Mouse (Mus musculus) bone marrow, adult 2 months (tissue): ENCODE measurements at regions not wholly inside any gene's neighbourhood (a gene's known extent, or its start where the extent isn't known, plus 50 kb on each side); places are given as distances from the start of the nearest gene placed in this dataset.

ENCODE experiments used
- CTCF ChIP-seq: fragments of 200-500 bp; IDR thresholded peaks from 2 replicates; pipeline ENCODE4 v1.5.1; 2011; ENCODE audit warnings: low read length, control low read depth; ENCODE audit not compliant: control insufficient read depth, insufficient read depth
- POLR2A ChIP-seq: fragments of 200-500 bp; IDR thresholded peaks from 2 replicates; pipeline ENCODE4 v1.6.1; 2011; ENCODE audit warnings: low read depth, mild to moderate bottlenecking, control low read depth, low read length, borderline replicate concordance; ENCODE audit not compliant: control insufficient read depth

DNA sequence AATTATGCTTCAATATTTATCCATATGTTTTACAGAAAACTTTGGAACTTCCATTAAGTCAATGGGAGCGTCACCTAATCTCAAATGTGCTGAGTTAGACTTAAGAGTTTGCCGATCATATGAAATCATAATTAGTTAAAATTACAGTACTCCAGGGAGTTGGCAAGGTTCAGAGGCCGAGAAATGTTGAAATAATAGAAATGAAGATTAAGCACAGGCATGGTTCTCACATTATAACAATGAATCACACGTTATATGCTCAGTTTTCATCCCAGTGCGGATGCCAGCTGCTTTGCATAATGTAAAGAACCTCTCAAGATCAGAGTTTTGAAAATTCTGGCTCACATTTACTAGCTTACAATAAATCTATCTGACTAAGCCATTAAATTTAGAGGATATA lies 612.7 kb upstream of the N6amt1 start:
- TF ChIP-seq CTCF (no peak), POLR2A (no peak)
